In the genomic region with DNA sequence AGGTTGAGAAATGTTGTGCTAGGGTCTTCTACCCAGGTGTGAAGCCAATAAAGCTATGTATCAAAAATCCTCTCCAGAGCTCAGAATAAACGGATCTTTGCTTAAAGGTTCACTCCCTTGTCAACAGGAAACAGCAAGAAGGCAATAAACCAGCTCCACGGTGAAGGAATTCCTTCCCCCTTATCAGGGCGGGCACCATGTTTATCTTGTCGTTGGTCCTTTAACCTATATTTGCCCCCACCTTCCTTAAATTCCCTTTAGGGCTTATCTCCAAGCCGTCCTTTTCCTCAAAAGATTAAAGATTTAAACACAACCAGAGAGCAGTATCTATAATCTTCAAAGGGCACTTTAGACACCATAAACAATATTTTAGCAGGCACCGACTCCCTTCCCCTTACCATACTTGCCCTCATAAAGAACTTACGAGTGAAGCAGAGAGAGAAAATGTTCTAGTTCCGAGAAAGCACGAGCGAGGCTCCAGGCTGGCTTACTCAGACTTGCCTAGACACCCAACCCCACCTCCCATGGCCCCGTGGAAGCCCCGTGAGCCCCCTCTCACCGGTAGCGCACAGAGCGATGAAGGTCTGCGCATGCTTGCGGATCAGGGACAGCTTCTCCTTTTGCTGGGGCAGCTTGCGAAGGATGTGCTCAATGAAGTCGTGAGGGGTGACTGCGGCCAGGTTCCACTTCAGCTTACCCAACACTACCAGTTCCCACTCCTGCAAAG, we compare ENCODE assay signal across 16 mouse cellular contexts. TPM values are rescaled to one million over a fixed set of nuclear protein-coding genes. Genes with fewer than 3 reads are reported as not detected.
DNase-seq lines count a peak whose midpoint lies in the region; ATAC-seq lines count a peak whose summit lies in the region.
"Had no signal": no experiment of that assay in that cellular context is flagged by ENCODE, and none has a peak within 500 bp of the region (broad histone marks: within the 10 kb centered on the region; RNA-seq: fewer than 3 reads in every experiment).

No protein-coding gene starts in this region.

- DNase-seq in hindbrain, embryonic 14.5 days (ENCODE audit: low spot score) = no peak
- DNase-seq in MEL-GATA-1-ER (ENCODE audit: extremely low read depth, low read depth) = peak; percentile 43
- no peak for DNase-seq in spleen, postnatal 4 days (ENCODE audit: low spot score in 2 of 2)
- DNase-seq in spleen, adult 12 weeks (ENCODE audit: low spot score) = no peak
- no peak for DNase-seq in spleen, postnatal 14 days (ENCODE audit: low spot score in 2 of 2)
- DNase-seq: adrenal gland, postnatal 14 days; cerebellum, adult 8-10 months; gastrocnemius, postnatal 36 days; kidney, adult 2 months; kidney, postnatal 25 days had no signal

- no peak for ATAC-seq in hindbrain, embryonic 12.5 days (ENCODE audit: low FRiP score)
- no peak for ATAC-seq in hindbrain, embryonic 14.5 days (ENCODE audit: low FRiP score)
- peak; percentile 45 for ATAC-seq in intestine, embryonic 16.5 days
- peak; percentile 10; the same call in 1 of the 2 replicates for ATAC-seq in megakaryocyte, adult 5-6 weeks (ENCODE audit: poor library complexity, severe bottlenecking)

- no peak overlapping the region for H3K27ac ChIP-seq in hindbrain, embryonic 12.5 days
- H3K27ac ChIP-seq in hindbrain, embryonic 14.5 days = no peak overlapping the region
- H3K27ac ChIP-seq in intestine, embryonic 16.5 days (ENCODE audit: low read length) = peak overlapping the region; percentile 50
- H3K27ac ChIP-seq: heart, embryonic 15.5 days; hindbrain, embryonic 13.5 days had no signal

- no peak overlapping the region for H3K4me3 ChIP-seq in hindbrain, embryonic 12.5 days
- H3K4me3 ChIP-seq in hindbrain, embryonic 14.5 days (replicated peaks; ENCODE audit: low read length) = no peak overlapping the region
- H3K4me3 ChIP-seq in intestine, embryonic 16.5 days (ENCODE audit: low read length) = no peak overlapping the region
- H3K4me3 ChIP-seq: heart, embryonic 15.5 days; hindbrain, embryonic 13.5 days had no signal

- H3K36me3 ChIP-seq in hindbrain, embryonic 12.5 days = peaks cover 2% of the 10 kb centered on the region; the same call in 1 of the 2 replicates
- H3K36me3 ChIP-seq in hindbrain, embryonic 14.5 days (replicated peaks; ENCODE audit: control insufficient read depth, insufficient read depth) = no peaks in the 10 kb centered on the region
- H3K36me3 ChIP-seq in intestine, embryonic 16.5 days (ENCODE audit: control insufficient read depth, insufficient read depth, low read length) = no peaks in the 10 kb centered on the region
- H3K36me3 ChIP-seq: hindbrain, embryonic 13.5 days had no signal

- H3K4me1 ChIP-seq in hindbrain, embryonic 12.5 days = peaks cover 21% of the 10 kb centered on the region
- peaks cover 13% of the 10 kb centered on the region for H3K4me1 ChIP-seq in hindbrain, embryonic 14.5 days (replicated peaks; ENCODE audit: control insufficient read depth, insufficient read depth, low read length)
- H3K4me1 ChIP-seq in intestine, embryonic 16.5 days (ENCODE audit: control insufficient read depth, insufficient read depth, low read length) = peaks cover 52% of the 10 kb centered on the region

- H3K9me3 ChIP-seq in hindbrain, embryonic 12.5 days (replicated peaks) = no peaks in the 10 kb centered on the region
- H3K9me3 ChIP-seq in hindbrain, embryonic 14.5 days (ENCODE audit: control insufficient read depth, low read length) = no peaks in the 10 kb centered on the region
- H3K9me3 ChIP-seq in intestine, embryonic 16.5 days (ENCODE audit: control insufficient read depth, low read length) = no peaks in the 10 kb centered on the region
- H3K9me3 ChIP-seq: heart, embryonic 15.5 days; hindbrain, embryonic 13.5 days had no signal

- H3K4me2 ChIP-seq in hindbrain, embryonic 12.5 days (replicated peaks) = no peak overlapping the region
- no peak overlapping the region for H3K4me2 ChIP-seq in hindbrain, embryonic 14.5 days (replicated peaks)
- peak overlapping the region; percentile 17; the same call in 1 of the 2 replicates for H3K4me2 ChIP-seq in intestine, embryonic 16.5 days (ENCODE audit: low read depth, low read length)
- H3K4me2 ChIP-seq: heart, embryonic 15.5 days; hindbrain, embryonic 13.5 days; midbrain, embryonic 11.5 days had no signal

- 0 out of 2 replicates have a peak overlapping the region, but pooled peaks have one; percentile 23 for H3K9ac ChIP-seq in hindbrain, embryonic 12.5 days
- H3K9ac ChIP-seq in hindbrain, embryonic 14.5 days = no peak overlapping the region
- H3K9ac ChIP-seq in intestine, embryonic 16.5 days (ENCODE audit: low read depth, low read length) = 0 out of 2 replicates have a peak overlapping the region, but pooled peaks have one; percentile 31
- H3K9ac ChIP-seq: heart, embryonic 15.5 days; hindbrain, embryonic 13.5 days had no signal

- 82% methylated on average over 20 of the region's 20 CpGs for WGBS in hindbrain, embryonic 12.5 days
- 82% methylated on average over 20 of the region's 20 CpGs for WGBS in hindbrain, embryonic 14.5 days
- 46% methylated on average over 20 of the region's 20 CpGs for WGBS in intestine, embryonic 16.5 days

- H3K27me3 ChIP-seq in hindbrain, embryonic 12.5 days = peaks cover 13% of the 10 kb centered on the region
- H3K27me3 ChIP-seq in hindbrain, embryonic 14.5 days (ENCODE audit: control insufficient read depth, insufficient read depth, low read length) = peaks cover 24% of the 10 kb centered on the region
- H3K27me3 ChIP-seq in intestine, embryonic 16.5 days (replicated peaks; ENCODE audit: control insufficient read depth, insufficient read depth, low read length) = no peaks in the 10 kb centered on the region
- H3K27me3 ChIP-seq: heart, embryonic 15.5 days had no signal

RNA-seq across cellular contexts. Expression of a gene that starts 6.4 kb away (rescaled TPM):
- polyA plus RNA-seq in hindbrain, embryonic 12.5 days (2016; fragmentation: Nextera tagmentation; extraction: Ambion mirVana) = 565 and 605 TPM in 2 replicates
- 163 and 239 TPM in 2 replicates for polyA plus RNA-seq in hindbrain, embryonic 14.5 days (2014; fragmentation: Nextera tagmentation; extraction: Ambion mirVana)
- 822 and 875 TPM in 2 replicates for polyA plus RNA-seq in intestine, embryonic 16.5 days (2015; fragmentation: Nextera tagmentation; extraction: Ambion mirVana)
- 7.9 and 19.1 TPM in 2 replicates for total RNA-seq in megakaryocyte, adult 5-6 weeks (2015)
- total RNA-seq in megakaryocyte, adult 5-6 weeks (2017) = 3.6 and 5.4 TPM in 2 replicates

RNA-seq across cellular contexts. Expression of a gene that starts 36.3 kb away (rescaled TPM):
- polyA plus RNA-seq in hindbrain, embryonic 12.5 days (2016; fragmentation: Nextera tagmentation; extraction: Ambion mirVana) = 8.3 and 9.5 TPM in 2 replicates
- 6.5 and 6.9 TPM in 2 replicates for polyA plus RNA-seq in hindbrain, embryonic 14.5 days (2014; fragmentation: Nextera tagmentation; extraction: Ambion mirVana)
- polyA plus RNA-seq in intestine, embryonic 16.5 days (2015; fragmentation: Nextera tagmentation; extraction: Ambion mirVana) = 4.1 and 4.6 TPM in 2 replicates
- 4.0 and 4.7 TPM in 2 replicates for total RNA-seq in megakaryocyte, adult 5-6 weeks (2015)
- total RNA-seq in megakaryocyte, adult 5-6 weeks (2017) = 4.7 and 5.0 TPM in 2 replicates

Comparison
In these comparisons a context has a peak if more than half of its experiments do, and no peak if none do; other contexts are left out.
1. ATAC-seq: peak in intestine, embryonic 16.5 days (single experiment) and megakaryocyte, adult 5-6 weeks (single experiment); none in hindbrain, embryonic 12.5 days (single experiment) and hindbrain, embryonic 14.5 days (single experiment).